Mouse (Mus musculus): Measurements from ENCODE around the gene Fgb.

- no peak for TF ChIP-seq CTCF (IDR thresholded peaks at IDR 0.05; ENCODE audit: control insufficient read depth, insufficient read depth, insufficient replicate concordance, low read depth, low read length)
- no peak for TF ChIP-seq POLR2A (IDR thresholded peaks at IDR 0.05; ENCODE audit: control insufficient read depth, low read depth, low read length)
These were observed 46.6 kb downstream of the Fgb start for GRCm38 (mm10) chr3:83003068-83003467.
